ENCODE assay signal across 8 mouse cellular contexts in genomic region chr9:95844825-95845460, GRCm38 (mm10). TPM values are rescaled to one million over a fixed set of nuclear protein-coding genes. Genes with fewer than 3 reads are reported as not detected.
A peak's percentile ranks its signal among the peaks of the same experiment; 100 is the strongest.
DNase-seq lines count a peak whose midpoint lies in the region; ATAC-seq and TF ChIP-seq lines count a peak whose summit lies in the region.

TSS of gene Pls1 (minus strand) at chr9:95845311.

- peaks cover 6% of the 10 kb centered on the region; the same call in 1 of the 2 replicates for H3K4me1 ChIP-seq in hindbrain, embryonic 16.5 days (ENCODE audit: control insufficient read depth, insufficient read depth, low read depth, low read length)

- peak within 1 kb of the TSS; percentile 84 for H3K4me3 ChIP-seq in gastrocnemius, adult 2 months
- H3K4me3 ChIP-seq in hindbrain, embryonic 16.5 days (ENCODE audit: low read length), result peak within 1 kb of the TSS; percentile 73

- H3K27me3 ChIP-seq in hindbrain, embryonic 16.5 days (replicated peaks; ENCODE audit: control insufficient read depth, insufficient read depth, low read length), result peaks cover 11% of the 10 kb centered on the region

- no peak for TF ChIP-seq CTCF in gastrocnemius, adult 2 months (IDR thresholded peaks at IDR 0.05)

- H3K36me3 ChIP-seq in hindbrain, embryonic 16.5 days (ENCODE audit: control insufficient read depth, insufficient read depth, low read length), result no peaks in the 10 kb centered on the region

- no peak within 1 kb of the TSS for H3K27ac ChIP-seq in gastrocnemius, adult 2 months
- H3K27ac ChIP-seq in hindbrain, embryonic 16.5 days (ENCODE audit: low read depth, low read length), result no peak within 1 kb of the TSS

- peak; percentile 96 for ATAC-seq in hindbrain, embryonic 16.5 days

- 1% methylated on average over 46 of the region's 46 CpGs for WGBS in hindbrain, embryonic 16.5 days

- no peaks in the 10 kb centered on the region for H3K9me3 ChIP-seq in hindbrain, embryonic 16.5 days (ENCODE audit: control insufficient read depth, low read length)

- peak within 1 kb of the TSS; percentile 88 for H3K4me2 ChIP-seq in hindbrain, embryonic 16.5 days (ENCODE audit: low read length)

- DNase-seq in R1 (ENCODE audit: low read depth, low spot score), result peak; percentile 93
- peak; percentile 96 to 98 for DNase-seq in cerebellum, postnatal 25 days
- DNase-seq in gastrocnemius, adult 2 months, result peak; percentile 79
- DNase-seq in layer of hippocampus, postnatal 36 days, result peak; percentile 91 to 97
- DNase-seq in lung, postnatal 14 days, result peak; percentile 84
- peak; percentile 87 for DNase-seq in retina, embryonic 14.5 days (ENCODE audit: low spot score)
- DNase-seq in thymus, postnatal 25 days, result peak; percentile 87

- H3K9ac ChIP-seq in hindbrain, embryonic 16.5 days (ENCODE audit: low read depth, low read length), result peak within 1 kb of the TSS; percentile 79

- intact Hi-C loops in gastrocnemius, adult 2 months (cut with DNase I), result no loop called here

RNA-seq across cellular contexts. Expression of gene Pls1, which starts in this region (rescaled TPM):
- total RNA-seq in gastrocnemius, adult 2 months (2021), result under 1 TPM in 1 of 2 experiments, not detected in 1; 0.06 TPM
- polyA plus RNA-seq in hindbrain, embryonic 16.5 days (2015; fragmentation: Nextera tagmentation; extraction: Ambion mirVana), result 2.9 and 3.2 TPM in 2 replicates
- 10 to 100 TPM in 1 of 2 experiments, 1 to 10 TPM in 1; 9.2 to 10.2 TPM for total RNA-seq in layer of hippocampus, postnatal 36 days (2021)

Comparison
In these comparisons a context has a peak if more than half of its experiments do, and no peak if none do; other contexts are left out.
1. RNA of gene Pls1 (total RNA-seq): 9.2 to 10.2 TPM in layer of hippocampus, postnatal 36 days; 0.06 TPM in gastrocnemius, adult 2 months; every median in the first group is over 4 times any median in the second.
2. Peak in DNase-seq and H3K4me3 ChIP-seq in gastrocnemius, adult 2 months; RNA of the gene not detected or under 1 TPM.
3. Peak in every context shown above with its lines, with median percentiles within 50 percentile points of each other: DNase-seq.